Mouse (Mus musculus): Measurements from ENCODE around the gene Trim16. TPM values are rescaled to one million over a fixed set of nuclear protein-coding genes. Genes with fewer than 3 reads are reported as not detected.
A peak's percentile ranks its signal among the peaks of the same experiment; 100 is the strongest.

The Trim16 gene
- polyA plus RNA-seq, 1 experiment from 2014 or later, result 3.7 TPM

DNA sequence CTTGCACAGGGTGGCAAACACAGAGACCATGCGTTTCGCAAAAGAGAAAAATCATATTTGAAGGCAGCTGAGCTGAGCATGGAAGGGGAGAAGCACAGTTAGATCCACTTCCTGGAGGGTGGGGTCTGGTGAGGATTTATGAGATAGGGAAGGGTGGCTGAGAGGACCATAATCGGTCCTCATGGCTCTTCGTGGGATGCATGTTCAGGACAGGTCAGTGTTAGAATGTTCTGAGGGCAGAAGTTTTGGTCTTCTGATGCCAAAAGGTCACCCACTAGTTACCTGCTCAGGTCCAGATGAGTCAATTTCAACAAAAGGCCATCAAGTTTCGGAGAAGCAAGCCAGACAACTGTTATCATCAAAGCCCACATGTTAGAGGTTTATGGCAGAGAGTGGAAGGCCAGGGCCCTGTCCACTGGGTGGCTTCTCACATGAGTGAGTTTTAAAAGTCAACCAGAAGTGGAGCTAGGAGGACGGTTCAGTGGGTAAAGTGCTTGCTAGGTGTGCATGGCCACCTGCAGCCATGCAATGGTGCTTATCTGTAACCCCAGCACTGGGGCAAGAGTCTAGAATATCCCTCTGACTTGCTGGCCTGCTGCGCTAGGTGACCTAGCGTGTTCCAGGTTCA, 858 bp upstream of the Trim16 start:
- no peaks in the 10 kb centered on the region for H3K9me3 ChIP-seq
- H3K27me3 ChIP-seq (ENCODE audit: insufficient read depth, poor library complexity, severe bottlenecking), result peaks cover 5% of the 10 kb centered on the region; the same call in 1 of the 2 replicates
- peaks cover 19% of the 10 kb centered on the region for H3K4me1 ChIP-seq
- no peak overlapping the region for H3K4me3 ChIP-seq
- no peak overlapping the region for H3K27ac ChIP-seq
- DNase-seq (ENCODE audit: low spot score), result peak; percentile 24
- 87% methylated on average over 8 of the region's 8 CpGs for WGBS
- no peaks in the 10 kb centered on the region for H3K36me3 ChIP-seq

DNA sequence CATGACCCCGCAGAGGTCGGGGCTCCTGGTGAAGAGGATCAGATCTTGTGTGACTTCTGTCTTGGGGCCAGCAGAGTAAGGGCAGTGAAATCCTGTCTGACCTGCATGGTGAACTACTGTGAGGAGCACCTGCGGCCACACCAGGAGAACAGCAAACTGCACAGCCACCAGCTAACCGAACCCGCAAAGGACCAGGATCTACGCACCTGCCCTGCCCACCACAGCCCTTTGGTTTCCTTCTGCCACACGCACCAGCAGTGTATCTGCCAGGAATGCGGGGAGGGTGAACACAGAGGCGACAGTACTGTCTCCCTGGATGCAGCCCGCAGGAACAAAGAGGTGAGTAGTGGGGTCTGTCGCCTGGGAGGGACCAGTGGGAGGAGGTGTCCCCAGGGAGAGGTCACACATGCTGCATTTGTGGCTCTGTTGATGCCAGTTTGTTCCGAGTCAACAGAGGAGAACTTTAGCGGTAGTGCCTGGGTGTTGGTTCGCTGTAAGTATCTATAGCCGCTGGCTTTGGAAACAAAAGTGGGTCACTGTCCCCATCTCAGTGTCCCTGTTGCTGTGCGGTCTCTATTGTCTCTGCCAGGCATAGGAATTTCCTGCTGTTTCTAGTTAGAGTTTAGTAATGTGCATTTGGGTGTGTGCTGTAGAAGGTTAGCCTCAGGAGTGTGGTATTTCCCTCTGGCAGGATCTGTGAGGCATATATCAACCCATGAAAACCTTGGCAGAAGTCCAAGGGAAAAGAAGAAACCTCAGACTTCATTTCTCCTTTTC, 818 bp downstream of the Trim16 start:
- peak overlapping the region; percentile 54 for H3K4me3 ChIP-seq
- no peak for DNase-seq (ENCODE audit: low spot score)
- H3K27ac ChIP-seq, result peak overlapping the region; percentile 70
- H3K36me3 ChIP-seq, result no peaks in the 10 kb centered on the region
- H3K27me3 ChIP-seq (ENCODE audit: insufficient read depth, poor library complexity, severe bottlenecking), result peaks cover 5% of the 10 kb centered on the region; the same call in 1 of the 2 replicates
- H3K9me3 ChIP-seq, result no peaks in the 10 kb centered on the region
- peaks cover 23% of the 10 kb centered on the region for H3K4me1 ChIP-seq
- WGBS, result 21% methylated on average over 16 of the region's 16 CpGs

DNA sequence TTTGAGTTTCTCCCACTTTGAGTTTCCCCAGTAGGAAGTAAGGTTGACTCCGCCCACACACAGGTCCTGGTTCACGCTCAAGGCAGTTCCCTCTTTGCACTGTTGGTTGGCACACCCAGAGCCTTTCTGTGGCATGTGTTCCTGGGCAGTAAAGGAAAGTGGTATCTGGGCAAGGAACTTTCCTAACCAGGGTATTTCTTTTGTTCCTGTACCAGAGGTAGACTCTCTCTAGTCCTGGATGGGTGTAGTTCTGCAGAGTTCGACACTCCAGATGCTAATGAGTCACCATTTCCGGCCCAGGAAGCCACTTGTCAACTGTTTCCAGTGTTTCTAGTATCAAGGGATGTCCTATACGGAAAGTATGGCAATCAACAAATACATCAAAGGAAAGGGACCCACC, 1.9 kb downstream of the Trim16 start:
- 54% methylated on average over 5 of the region's 5 CpGs for WGBS
- peak overlapping the region; percentile 35 for H3K4me3 ChIP-seq
- no peak for DNase-seq (ENCODE audit: low spot score)

DNA sequence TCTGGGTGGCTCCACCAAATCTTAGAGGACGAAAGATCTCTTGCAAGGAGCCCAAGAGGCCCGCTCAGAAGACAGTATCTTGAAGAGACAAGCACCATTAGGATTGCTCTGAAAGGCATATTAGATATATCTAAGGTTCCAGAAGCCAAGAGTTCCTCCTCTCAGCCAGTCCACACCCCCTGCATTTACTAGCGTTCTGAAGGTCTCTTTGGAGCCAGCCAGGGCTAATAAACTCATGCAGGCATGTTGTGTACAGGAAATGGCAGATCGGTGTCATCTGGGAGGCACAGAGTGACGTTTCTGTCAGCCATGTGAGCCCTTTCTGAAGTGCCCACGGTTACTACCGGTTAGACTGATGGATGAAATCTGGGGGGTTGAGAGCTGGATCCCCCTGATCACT, 4.2 kb downstream of the Trim16 start:
- H3K4me1 ChIP-seq, result peaks cover 23% of the 10 kb centered on the region
- no peak for DNase-seq (ENCODE audit: low spot score)
- WGBS, result 62% methylated on average over 7 of the region's 7 CpGs

More for the DNA sequence above, 1.9 kb downstream of the Trim16 start:
- H3K4me1 ChIP-seq, result peaks cover 23% of the 10 kb centered on the region
- H3K36me3 ChIP-seq, result no peaks in the 10 kb centered on the region
- peaks cover 5% of the 10 kb centered on the region; the same call in 1 of the 2 replicates for H3K27me3 ChIP-seq (ENCODE audit: insufficient read depth, poor library complexity, severe bottlenecking)
- 0 out of 2 replicates have a peak overlapping the region, but pooled peaks have one; percentile 52 for H3K27ac ChIP-seq
- no peaks in the 10 kb centered on the region for H3K9me3 ChIP-seq

DNA sequence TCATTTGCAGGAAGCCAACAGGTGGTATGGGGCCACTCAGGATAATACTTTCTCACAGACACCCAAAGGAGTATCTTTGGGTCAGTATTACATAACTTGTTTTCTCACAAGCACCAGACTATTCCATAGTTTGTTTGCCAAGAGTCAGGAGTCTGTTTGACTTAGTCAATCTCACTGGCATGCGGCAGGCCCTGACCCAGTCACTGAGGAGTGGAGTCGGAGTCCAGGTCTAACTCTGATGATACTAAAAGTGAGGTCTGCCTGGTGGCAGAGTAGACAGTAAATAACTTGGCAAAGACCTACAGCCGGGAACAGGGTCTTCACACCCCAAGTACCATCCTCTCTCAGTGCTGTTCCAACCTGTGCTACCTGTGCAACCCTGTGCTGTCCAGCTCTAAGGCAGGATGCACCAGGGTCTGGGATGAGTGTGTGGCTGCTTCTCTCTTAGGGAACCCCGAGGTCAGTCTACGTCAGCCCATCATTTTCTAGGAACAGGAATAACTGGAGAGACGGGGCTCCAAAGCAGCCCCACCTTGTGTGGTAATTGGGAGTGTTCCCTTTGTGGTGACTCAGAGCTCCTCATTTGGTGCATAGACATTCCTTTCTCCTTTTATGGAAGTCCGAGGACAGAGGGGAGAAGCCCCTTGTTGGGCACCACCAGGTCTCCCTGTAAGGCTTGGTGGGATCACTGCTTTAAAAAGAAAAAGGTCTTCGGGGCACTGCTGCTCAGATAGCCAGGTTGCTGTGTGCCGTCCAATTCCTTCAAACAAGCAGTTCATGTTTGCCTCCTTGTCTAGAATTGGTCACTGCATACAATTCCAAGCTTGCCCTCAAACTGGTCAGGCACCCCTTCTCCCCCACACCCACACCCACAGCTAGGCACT, 5.4 kb downstream of the Trim16 start:
- Histone ChIP-seq H3K27ac (no peak overlapping the region), H3K4me3 (no peak overlapping the region), H3K4me1 (peaks cover 14% of the 10 kb centered on the region), H3K27me3 (ENCODE audit: insufficient read depth, poor library complexity, severe bottlenecking) (no peaks in the 10 kb centered on the region), H3K36me3 (no peaks in the 10 kb centered on the region), H3K9me3 (no peaks in the 10 kb centered on the region)
- no peak for DNase-seq (ENCODE audit: low spot score)
- 71% methylated on average over 9 of the region's 9 CpGs for WGBS

More for the DNA sequence above, 4.2 kb downstream of the Trim16 start:
- Histone ChIP-seq H3K9me3 (no peaks in the 10 kb centered on the region), H3K36me3 (no peaks in the 10 kb centered on the region), H3K4me3 (no peak overlapping the region), H3K27ac (no peak overlapping the region), H3K27me3 (ENCODE audit: insufficient read depth, poor library complexity, severe bottlenecking) (no peaks in the 10 kb centered on the region)

DNA sequence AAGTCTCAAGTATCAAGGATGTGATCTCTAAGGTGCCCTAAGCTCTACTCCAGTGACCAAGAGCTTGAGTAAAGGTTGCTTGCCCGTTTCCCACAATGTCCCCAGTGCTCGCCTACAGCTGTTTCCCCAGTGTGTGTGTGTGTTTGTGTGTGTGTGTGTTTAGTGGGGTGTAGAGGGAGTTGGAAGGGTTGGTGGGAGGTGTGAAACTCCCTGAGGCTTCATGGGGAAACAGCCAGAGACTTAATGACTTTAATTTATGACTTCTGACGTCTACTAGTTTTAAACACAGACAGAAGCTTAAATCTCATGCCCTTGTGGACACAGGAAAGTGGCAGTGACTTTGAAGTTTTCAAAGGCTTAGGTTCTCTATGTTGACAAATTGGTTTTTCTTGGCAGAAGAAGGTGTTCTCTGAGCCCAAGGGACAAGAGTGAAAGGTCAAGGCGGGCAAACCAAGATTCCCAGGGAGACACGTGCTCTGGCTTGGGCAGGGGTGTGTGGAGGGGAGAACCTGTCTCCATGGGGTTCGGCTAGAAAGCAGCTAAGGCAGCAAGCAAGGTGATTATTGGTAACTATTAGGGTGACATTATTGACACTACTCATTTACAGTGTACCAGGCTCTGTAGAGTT, 6.2 kb downstream of the Trim16 start:
- Histone ChIP-seq H3K4me1 (peaks cover 9% of the 10 kb centered on the region; the same call in 1 of the 2 replicates), H3K27ac (no peak overlapping the region), H3K9me3 (no peaks in the 10 kb centered on the region), H3K4me3 (no peak overlapping the region), H3K36me3 (no peaks in the 10 kb centered on the region), H3K27me3 (ENCODE audit: insufficient read depth, poor library complexity, severe bottlenecking) (no peaks in the 10 kb centered on the region)
- WGBS, result 79% methylated on average over 6 of the region's 6 CpGs
- no peak for DNase-seq (ENCODE audit: low spot score)

DNA sequence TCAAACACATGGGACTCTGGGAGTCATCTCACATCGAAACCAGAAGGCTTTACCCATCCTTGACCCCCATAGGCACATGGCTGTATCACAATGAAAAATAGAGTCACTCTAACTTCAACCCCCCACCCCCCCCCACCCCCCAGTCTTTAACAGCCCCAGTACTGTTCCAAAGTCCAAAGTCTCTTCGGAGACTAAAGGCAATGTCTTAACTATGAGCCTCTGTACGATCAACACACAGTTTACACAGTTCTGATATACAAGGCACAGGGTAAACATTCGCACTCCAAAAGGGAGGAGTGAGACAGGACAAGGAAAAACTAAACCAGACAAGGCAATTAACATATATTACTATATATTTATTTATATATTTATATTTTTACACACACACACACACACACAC, 7.1 kb downstream of the Trim16 start:
- H3K4me3 ChIP-seq, result no peak overlapping the region
- WGBS, result 86% methylated on average over 4 of the region's 4 CpGs
- DNase-seq (ENCODE audit: low spot score), result no peak
- no peaks in the 10 kb centered on the region for H3K9me3 ChIP-seq
- no peaks in the 10 kb centered on the region for H3K27me3 ChIP-seq (ENCODE audit: insufficient read depth, poor library complexity, severe bottlenecking)
- H3K27ac ChIP-seq, result no peak overlapping the region
- no peaks in the 10 kb centered on the region for H3K36me3 ChIP-seq
- H3K4me1 ChIP-seq, result 0 out of 2 replicates have a peak, but pooled peaks cover 4% of the 10 kb centered on the region

DNA sequence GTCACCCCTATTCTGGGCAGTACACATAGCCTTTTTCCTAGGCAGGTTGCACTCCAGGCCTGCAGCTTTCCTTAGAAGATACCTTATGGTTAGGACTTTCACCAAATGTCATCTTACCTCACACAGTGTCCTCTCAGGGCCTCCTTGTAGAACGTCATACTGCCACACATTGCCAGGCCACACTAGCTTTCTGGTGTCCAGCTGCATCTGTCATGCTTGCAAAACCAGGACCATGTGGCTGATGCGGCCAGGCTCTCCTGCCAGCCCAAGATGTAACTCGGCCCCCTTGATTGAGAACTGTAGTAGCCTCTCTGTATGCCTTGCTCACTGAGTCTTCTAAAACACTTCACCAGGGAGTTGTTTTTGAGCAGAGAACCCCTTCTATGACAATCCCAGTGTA, 7.9 kb downstream of the Trim16 start:
- no peak overlapping the region for H3K4me3 ChIP-seq
- H3K27ac ChIP-seq, result no peak overlapping the region
- H3K4me1 ChIP-seq, result 0 out of 2 replicates have a peak, but pooled peaks cover 4% of the 10 kb centered on the region
- no peaks in the 10 kb centered on the region for H3K27me3 ChIP-seq (ENCODE audit: insufficient read depth, poor library complexity, severe bottlenecking)
- no peaks in the 10 kb centered on the region for H3K36me3 ChIP-seq
- no peaks in the 10 kb centered on the region for H3K9me3 ChIP-seq
- no peak for DNase-seq (ENCODE audit: low spot score)
- 77% methylated on average over 3 of the region's 3 CpGs for WGBS

DNA sequence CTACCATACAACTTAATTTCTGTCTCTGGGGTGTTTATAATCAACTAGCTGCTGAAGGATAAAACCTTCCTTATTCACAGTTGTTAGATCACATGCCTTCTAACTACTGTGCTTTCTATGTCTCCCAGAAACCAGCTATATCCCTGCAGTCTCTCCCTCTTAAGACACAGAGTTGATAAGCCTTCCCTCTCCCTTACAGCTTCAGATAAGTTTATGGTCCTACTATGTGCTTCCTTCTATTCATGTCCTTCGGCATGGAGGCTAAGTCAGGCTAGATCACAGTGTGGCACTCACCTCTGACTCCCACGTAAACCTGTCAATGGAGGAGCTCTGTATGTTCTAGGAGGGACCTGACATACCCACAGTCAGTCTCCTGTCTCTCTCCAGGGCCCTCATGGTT, 10.4 kb downstream of the Trim16 start:
- Histone ChIP-seq H3K4me3 (no peak overlapping the region), H3K27me3 (ENCODE audit: insufficient read depth, poor library complexity, severe bottlenecking) (peaks cover 6% of the 10 kb centered on the region; the same call in 1 of the 2 replicates), H3K4me1 (0 out of 2 replicates have a peak, but pooled peaks cover 4% of the 10 kb centered on the region), H3K36me3 (no peaks in the 10 kb centered on the region; the same call in 1 of the 2 replicates), H3K27ac (no peak overlapping the region), H3K9me3 (no peaks in the 10 kb centered on the region)
- WGBS, result 80% methylated on average over 2 of the region's 2 CpGs
- DNase-seq (ENCODE audit: low spot score), result no peak

DNA sequence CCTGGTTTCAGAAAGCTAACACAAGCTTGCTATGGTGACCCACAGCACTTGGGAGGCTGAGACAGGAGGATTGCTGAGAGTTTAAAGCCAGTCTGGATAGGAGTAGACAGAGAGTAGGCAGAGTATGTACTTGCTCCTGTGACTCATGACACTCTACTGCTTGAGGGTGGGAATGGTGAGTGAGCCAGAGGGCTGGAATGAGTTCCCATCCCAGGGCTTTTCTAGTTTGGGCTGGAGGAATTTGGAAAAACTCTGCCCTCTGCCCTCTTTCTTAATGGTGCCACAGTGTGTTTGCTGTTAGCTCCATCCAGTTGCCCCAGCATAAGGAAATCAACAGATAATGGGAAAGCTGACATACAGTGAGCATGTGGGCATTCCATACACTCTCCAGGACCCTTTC, 11.9 kb downstream of the Trim16 start:
- peaks cover 6% of the 10 kb centered on the region; the same call in 1 of the 2 replicates for H3K27me3 ChIP-seq (ENCODE audit: insufficient read depth, poor library complexity, severe bottlenecking)
- no peak overlapping the region for H3K27ac ChIP-seq
- H3K36me3 ChIP-seq, result no peaks in the 10 kb centered on the region; the same call in 1 of the 2 replicates
- H3K4me1 ChIP-seq, result no peaks in the 10 kb centered on the region
- H3K9me3 ChIP-seq, result no peaks in the 10 kb centered on the region
- H3K4me3 ChIP-seq, result no peak overlapping the region
- DNase-seq (ENCODE audit: low spot score), result no peak

DNA sequence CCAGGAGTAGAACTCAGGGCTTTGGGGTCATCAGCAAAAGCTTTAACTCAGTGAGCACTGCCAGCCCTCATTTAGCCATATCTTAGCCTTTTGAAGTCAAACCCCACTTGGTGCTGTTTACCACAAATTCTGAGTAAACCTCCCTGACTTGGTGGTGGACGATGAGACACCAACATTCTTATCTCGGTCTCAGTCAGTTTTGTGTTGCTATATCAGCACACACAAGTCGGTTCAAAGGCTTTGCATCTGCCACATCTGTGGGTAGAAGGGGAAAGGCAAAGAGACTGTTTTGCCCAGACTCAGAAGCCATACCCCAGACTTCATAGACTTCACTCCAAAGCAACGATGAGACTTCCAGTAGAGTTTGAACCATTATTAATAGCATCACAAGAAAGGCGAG, 24.5 kb downstream of the Trim16 start:
- H3K27ac ChIP-seq, result no peak overlapping the region
- 77% methylated on average over 5 of the region's 5 CpGs for WGBS

DNA sequence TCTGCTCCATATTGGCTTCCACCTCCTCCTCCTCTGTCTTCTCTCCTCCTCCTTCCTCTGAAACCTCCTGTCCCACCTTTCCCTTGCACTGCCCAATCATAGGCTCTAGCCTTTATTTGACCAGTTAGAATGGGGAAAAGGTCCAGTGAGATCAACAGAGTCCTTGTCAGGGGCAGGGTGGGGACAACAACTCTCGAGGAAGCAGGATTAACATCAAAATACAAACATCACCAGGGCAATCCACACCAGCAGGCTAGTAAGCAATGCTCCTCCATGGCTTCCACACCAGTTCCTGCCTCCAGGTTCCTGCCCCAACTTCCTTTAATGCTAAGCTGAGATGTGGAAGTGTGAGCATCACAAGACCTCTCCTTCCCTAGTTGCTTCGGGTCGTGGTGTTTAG, 25.7 kb downstream of the Trim16 start:
- 71% methylated on average over 3 of the region's 3 CpGs for WGBS
- H3K4me3 ChIP-seq, result no peak overlapping the region
- no peaks in the 10 kb centered on the region for H3K36me3 ChIP-seq
- H3K9me3 ChIP-seq, result no peaks in the 10 kb centered on the region
- H3K27ac ChIP-seq, result no peak overlapping the region
- H3K4me1 ChIP-seq, result peaks cover 17% of the 10 kb centered on the region
- DNase-seq (ENCODE audit: low spot score), result no peak
- H3K27me3 ChIP-seq (ENCODE audit: insufficient read depth, poor library complexity, severe bottlenecking), result no peaks in the 10 kb centered on the region

More for the DNA sequence above, 24.5 kb downstream of the Trim16 start:
- Histone ChIP-seq H3K27me3 (ENCODE audit: insufficient read depth, poor library complexity, severe bottlenecking) (no peaks in the 10 kb centered on the region), H3K9me3 (no peaks in the 10 kb centered on the region), H3K36me3 (no peaks in the 10 kb centered on the region), H3K4me3 (no peak overlapping the region), H3K4me1 (peaks cover 17% of the 10 kb centered on the region)
- no peak for DNase-seq (ENCODE audit: low spot score)

Data from heart, embryonic 10.5 days (tissue).